In genomic region chr17:5310425-5310888, GRCm38 (mm10) we compare ENCODE assay signal across 10 mouse cellular contexts.
DNase-seq lines count a peak whose midpoint lies in the region; ATAC-seq and TF ChIP-seq lines count a peak whose summit lies in the region.
"Had no signal": no experiment of that assay in that cellular context is flagged by ENCODE, and none has a peak within 500 bp of the region (broad histone marks: within the 10 kb centered on the region; RNA-seq: fewer than 3 reads in every experiment).

No protein-coding gene starts in this region.

- no peak for TF ChIP-seq CTCF in stomach, postnatal 0 days (IDR thresholded peaks at IDR 0.05; ENCODE audit: low read depth)

- H3K27ac ChIP-seq in midbrain, embryonic 11.5 days (ENCODE audit: low read depth, low read length) = no peak overlapping the region
- H3K27ac ChIP-seq in midbrain, embryonic 10.5 days (replicated peaks) = no peak overlapping the region
- 0 out of 2 replicates have a peak overlapping the region, but pooled peaks have one; percentile 8 for H3K27ac ChIP-seq in stomach, postnatal 0 days (replicated peaks)
- H3K27ac ChIP-seq: liver, embryonic 13.5 days had no signal

- H3K4me3 ChIP-seq in midbrain, embryonic 11.5 days (ENCODE audit: low read depth, low read length) = no peak overlapping the region
- H3K4me3 ChIP-seq in midbrain, embryonic 10.5 days = no peak overlapping the region
- no peak overlapping the region for H3K4me3 ChIP-seq in stomach, postnatal 0 days (ENCODE audit: low read depth, low read length)
- H3K4me3 ChIP-seq: liver, embryonic 13.5 days had no signal

- H3K4me2 ChIP-seq in midbrain, embryonic 11.5 days = no peak overlapping the region
- H3K4me2 ChIP-seq in stomach, postnatal 0 days (replicated peaks; ENCODE audit: low read depth) = no peak overlapping the region
- H3K4me2 ChIP-seq: liver, embryonic 13.5 days had no signal

- TF ChIP-seq EP300 in stomach, postnatal 0 days (optimal IDR thresholded peaks at IDR 0.05) = no peak

- WGBS in midbrain, embryonic 11.5 days = 87% methylated on average over 11 of the region's 11 CpGs
- WGBS in midbrain, embryonic 10.5 days = 90% methylated on average over 11 of the region's 11 CpGs
- WGBS in stomach, postnatal 0 days = 70% methylated on average over 11 of the region's 11 CpGs

- no peak overlapping the region for H3K9ac ChIP-seq in midbrain, embryonic 11.5 days (ENCODE audit: low read length)
- no peak overlapping the region for H3K9ac ChIP-seq in stomach, postnatal 0 days (ENCODE audit: low read length)
- H3K9ac ChIP-seq: liver, embryonic 13.5 days had no signal

- DNase-seq in frontal cortex, postnatal 10 days (ENCODE audit: low spot score in 2 of 2) = no peak
- peak; percentile 53 for DNase-seq in midbrain, embryonic 11.5 days (ENCODE audit: low spot score, missing footprints)
- no peak for DNase-seq in midbrain, embryonic 10.5 days (ENCODE audit: low spot score)
- DNase-seq in layer of hippocampus, postnatal 10 days (ENCODE audit: low spot score in 2 of 2) = peak; percentile 56 to 58
- DNase-seq in stomach, postnatal 0 days (ENCODE audit: low spot score) = no peak
- DNase-seq in spleen, postnatal 4 days (ENCODE audit: low spot score in 2 of 2) = no peak
- no peak for DNase-seq in heart, postnatal 10 days
- DNase-seq: gastrocnemius, postnatal 25 days; liver, embryonic 13.5 days had no signal

- no peaks in the 10 kb centered on the region for H3K4me1 ChIP-seq in midbrain, embryonic 11.5 days (ENCODE audit: control insufficient read depth, insufficient read depth, low read length)
- no peaks in the 10 kb centered on the region; the same call in 1 of the 2 replicates for H3K4me1 ChIP-seq in midbrain, embryonic 10.5 days
- no peaks in the 10 kb centered on the region for H3K4me1 ChIP-seq in stomach, postnatal 0 days (replicated peaks; ENCODE audit: control insufficient read depth, insufficient read depth)
- H3K4me1 ChIP-seq: liver, embryonic 13.5 days had no signal

- no peaks in the 10 kb centered on the region for H3K27me3 ChIP-seq in midbrain, embryonic 11.5 days (ENCODE audit: control insufficient read depth, insufficient read depth, low read length)
- no peaks in the 10 kb centered on the region for H3K27me3 ChIP-seq in midbrain, embryonic 10.5 days (ENCODE audit: low read depth, poor library complexity, severe bottlenecking)
- H3K27me3 ChIP-seq in stomach, postnatal 0 days (ENCODE audit: control insufficient read depth, insufficient read depth, low read length) = no peaks in the 10 kb centered on the region
- H3K27me3 ChIP-seq: liver, embryonic 13.5 days had no signal

- intact Hi-C loops in heart, postnatal 10 days (cut with DNase I) = no loop called here

- H3K9me3 ChIP-seq in midbrain, embryonic 11.5 days (ENCODE audit: control insufficient read depth, low read length) = no peaks in the 10 kb centered on the region
- H3K9me3 ChIP-seq in midbrain, embryonic 10.5 days (replicated peaks) = no peaks in the 10 kb centered on the region
- H3K9me3 ChIP-seq in stomach, postnatal 0 days (ENCODE audit: control insufficient read depth, low read length) = no peaks in the 10 kb centered on the region
- H3K9me3 ChIP-seq: liver, embryonic 13.5 days had no signal

- ATAC-seq in frontal cortex, adult (ENCODE audit: low TSS enrichment) = peak; percentile 36; the same call in 1 of the 2 replicates
- ATAC-seq in midbrain, embryonic 11.5 days (ENCODE audit: low FRiP score) = no peak
- ATAC-seq in stomach, postnatal 0 days (ENCODE audit: low FRiP score, low TSS enrichment) = no peak

- peaks cover 5% of the 10 kb centered on the region; the same call in 1 of the 2 replicates for H3K36me3 ChIP-seq in midbrain, embryonic 11.5 days (ENCODE audit: control insufficient read depth, insufficient read depth, low read length)
- H3K36me3 ChIP-seq in midbrain, embryonic 10.5 days = peaks cover 65% of the 10 kb centered on the region
- peaks cover 10% of the 10 kb centered on the region; the same call in 1 of the 2 replicates for H3K36me3 ChIP-seq in stomach, postnatal 0 days (ENCODE audit: control insufficient read depth, insufficient read depth, low read length)

Comparison
In these comparisons a context has a peak if more than half of its experiments do, and no peak if none do; other contexts are left out.
1. DNase-seq: peak in midbrain, embryonic 11.5 days (single experiment) and layer of hippocampus, postnatal 10 days (2 of 2); none in frontal cortex, postnatal 10 days (0 of 2), midbrain, embryonic 10.5 days (single experiment), stomach, postnatal 0 days (single experiment), spleen, postnatal 4 days (0 of 2) and heart, postnatal 10 days (0 of 2).